Mouse (Mus musculus): ENCODE measurements around the gene 6030408B16Rik.
"Not testable (repeated sequence)": the region's sequence is repeated elsewhere in the genome, so short reads cannot be mapped to it uniquely, and the experiment has no call there.

The 6030408B16Rik gene

DNA sequence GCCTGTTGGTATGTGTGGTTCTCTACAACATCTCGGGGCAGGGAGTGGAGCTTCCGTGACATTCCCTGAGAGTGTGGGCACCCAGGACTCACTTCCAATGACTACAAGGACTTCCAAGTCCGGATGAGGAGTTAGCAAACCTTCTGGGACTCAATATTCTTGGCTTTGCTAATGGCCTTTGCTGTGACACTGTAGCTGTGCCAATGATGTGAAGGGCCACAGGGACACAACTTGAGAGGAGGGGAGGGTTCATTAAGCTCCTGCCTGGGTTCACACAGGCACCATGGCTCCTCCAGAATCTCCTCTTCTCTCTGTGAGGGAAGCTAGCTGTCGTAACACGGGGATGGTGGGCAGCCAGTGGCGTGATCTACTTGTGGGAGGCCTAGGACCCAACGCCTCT lies 29.6 kb downstream of the 6030408B16Rik start:
- DNase-seq: no peak

DNA sequence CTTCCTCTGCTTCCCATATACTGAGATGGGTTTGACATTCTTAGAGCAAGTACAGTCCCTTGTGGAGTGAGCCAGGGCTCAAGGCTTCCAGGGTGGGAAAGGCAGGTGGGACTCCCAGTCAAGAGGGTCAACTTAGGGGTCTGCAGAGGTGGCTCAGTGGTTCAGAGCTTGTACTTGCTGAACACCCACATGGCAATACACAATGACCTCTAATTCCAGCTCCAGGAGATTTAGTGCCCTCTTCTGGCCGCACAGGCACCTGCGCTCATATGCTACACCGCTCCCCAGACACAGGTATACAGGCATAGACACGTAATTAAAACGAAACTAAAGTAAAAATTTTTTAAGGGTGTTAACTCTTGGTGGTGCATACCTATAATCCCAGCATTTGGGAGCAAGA lies 30.5 kb downstream of the 6030408B16Rik start:
- no peak for DNase-seq

DNA sequence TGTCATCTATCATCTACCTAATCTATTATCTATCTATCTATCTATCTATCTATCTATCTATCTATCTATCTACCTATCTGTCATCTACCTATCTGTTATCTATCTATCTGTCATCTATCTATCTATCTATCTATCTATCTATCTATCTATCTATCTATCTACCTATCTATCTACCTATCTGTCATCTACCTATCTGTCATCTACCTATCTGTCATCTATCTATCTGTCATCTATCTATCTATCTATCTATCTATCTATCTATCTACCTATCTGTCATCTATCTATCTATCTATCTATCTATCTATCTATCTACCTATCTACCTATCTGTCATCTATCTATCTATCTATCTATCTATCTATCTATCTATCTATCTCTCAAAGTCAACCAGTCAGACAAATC lies 31.4 kb downstream of the 6030408B16Rik start:
- DNase-seq: not testable (repeated sequence)

DNA sequence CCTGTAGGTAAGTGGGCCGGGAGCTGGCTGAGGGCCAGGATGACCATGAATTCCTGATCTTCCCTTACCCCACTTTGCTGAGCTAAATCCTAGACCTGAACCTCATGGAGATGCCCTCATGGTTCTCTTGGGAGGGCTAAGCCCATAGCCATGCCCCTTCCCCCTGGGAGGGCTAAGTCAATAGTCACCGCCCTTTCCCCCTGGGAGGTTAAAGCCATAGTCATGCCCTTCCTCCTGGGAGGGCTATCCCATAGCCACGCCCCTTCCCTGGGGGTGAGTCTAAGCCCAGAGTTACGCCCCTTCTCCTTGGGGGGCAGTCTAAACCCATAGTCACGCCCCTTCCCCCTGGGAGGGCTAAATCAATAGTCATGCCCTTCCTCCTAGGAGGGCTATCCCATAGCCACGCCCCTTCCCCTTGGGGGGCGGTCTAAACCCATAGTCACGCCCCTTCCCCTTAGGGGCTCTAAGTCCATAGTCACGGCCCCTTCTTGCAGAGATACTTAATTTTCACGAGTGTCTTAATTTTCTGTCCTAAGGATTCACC lies 33.1 kb downstream of the 6030408B16Rik start:
- DNase-seq: no peak

DNA sequence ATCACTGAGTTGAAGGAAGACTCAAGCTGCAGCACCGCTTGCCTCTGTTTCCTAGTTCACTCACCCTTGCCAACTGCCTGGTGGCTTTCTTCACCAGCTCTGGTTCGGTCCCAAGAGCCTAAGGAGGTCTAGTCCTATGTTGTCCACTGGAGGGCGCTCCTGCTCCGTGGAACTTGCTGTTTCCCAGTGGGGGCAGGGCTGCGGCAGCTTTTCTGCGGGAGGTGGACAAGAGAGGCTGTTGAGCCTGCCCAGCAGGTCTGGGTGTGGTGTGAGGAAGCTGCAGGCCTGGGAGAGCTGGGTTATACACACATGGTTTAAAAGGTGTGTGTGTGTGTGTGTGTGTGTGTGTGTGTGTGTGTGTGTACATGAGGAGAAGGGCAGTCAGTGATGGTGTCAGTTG lies 34.3 kb downstream of the 6030408B16Rik start:
- peak; percentile 82 for DNase-seq

DNA sequence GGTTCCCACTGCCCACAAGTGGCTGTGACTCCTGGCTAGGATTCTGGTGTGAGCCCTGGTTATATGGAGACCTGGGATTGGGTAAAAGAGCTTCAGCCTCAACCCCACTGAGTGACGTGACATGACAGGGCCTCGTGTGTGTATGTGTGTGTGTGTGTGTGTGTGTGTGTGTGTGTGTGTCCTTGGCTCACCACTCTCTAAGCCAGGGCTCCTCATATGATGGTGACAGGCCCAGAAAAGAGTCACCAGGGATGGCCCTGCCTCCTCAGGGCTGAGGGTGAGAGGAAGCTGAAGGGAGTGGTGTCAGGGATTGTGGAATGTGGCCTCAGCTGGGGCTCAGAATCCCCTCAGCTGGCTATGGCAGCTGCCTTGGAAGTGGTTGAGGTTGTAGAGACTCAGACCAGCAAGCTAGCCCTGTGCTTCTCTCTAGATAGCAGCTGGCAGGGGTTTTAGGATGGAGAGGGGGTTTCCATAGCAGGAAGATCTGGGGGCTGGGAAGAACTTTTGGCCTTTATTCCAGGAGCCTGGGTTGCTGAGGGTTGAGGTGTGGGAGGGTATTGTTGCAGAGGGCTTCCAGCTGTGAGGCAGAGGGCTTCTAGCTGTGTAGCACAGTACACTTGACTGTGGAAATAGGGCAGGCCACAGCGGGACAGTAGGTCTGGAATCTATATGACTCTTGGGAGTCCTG lies 36.0 kb downstream of the 6030408B16Rik start:
- DNase-seq: no peak

DNA sequence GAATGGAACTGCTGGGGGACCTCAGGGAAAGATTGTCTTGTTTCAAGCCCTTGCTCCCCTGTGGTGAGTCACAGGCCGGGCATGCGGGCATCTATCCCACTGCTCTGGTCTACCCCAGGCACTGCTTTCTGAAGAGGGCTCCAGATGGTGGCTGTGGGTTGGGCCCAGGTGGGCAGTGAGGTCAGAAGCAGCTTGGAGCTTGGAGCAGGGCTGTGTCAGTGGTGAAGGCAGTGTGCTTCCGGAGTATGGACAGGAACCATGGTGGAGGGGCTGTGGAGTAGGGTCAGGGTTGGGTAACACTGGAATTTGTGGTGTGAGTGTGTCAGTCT lies 36.5 kb downstream of the 6030408B16Rik start:
- no peak for DNase-seq

DNA sequence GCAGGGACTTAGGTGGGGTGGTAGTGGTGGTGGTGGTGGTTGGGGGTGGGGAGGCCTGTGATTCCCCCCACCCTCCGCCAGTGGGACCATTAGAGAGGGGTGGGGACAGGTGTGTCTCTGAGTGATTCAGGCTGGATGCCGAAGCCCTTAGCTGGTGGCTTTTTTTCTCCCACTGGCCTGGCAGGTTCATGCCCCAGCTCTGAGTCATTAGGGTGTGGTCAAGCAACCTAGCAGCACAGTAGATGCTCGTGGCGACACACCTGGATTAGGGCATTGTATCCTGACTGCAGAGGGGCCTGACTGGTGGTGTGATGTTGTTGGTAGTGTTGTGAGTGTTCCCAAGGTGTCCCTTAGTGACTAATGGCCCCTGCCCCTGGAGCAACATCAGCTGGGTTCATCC lies 38.1 kb downstream of the 6030408B16Rik start:
- DNase-seq: no peak

DNA sequence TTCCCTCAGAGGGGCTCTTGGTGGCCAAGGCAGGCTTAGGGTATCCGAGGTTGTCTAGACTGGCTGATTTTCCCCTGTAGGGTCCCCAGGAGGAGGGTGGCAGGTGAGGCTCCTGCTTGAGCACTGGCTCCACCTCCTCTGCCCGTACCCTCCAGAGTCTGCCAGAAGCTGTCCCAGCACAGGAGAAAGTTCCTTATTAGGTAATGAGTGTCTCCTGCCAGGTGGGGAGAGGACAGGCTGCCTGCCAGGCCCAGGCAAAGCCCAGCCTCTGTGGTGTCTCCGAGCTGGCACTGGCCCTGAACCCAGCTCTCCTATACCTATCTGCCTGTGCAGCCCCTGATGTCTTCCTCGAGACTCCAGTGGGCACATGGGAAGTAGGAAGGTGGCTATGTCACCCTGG lies 39.4 kb downstream of the 6030408B16Rik start:
- DNase-seq: no peak

DNA sequence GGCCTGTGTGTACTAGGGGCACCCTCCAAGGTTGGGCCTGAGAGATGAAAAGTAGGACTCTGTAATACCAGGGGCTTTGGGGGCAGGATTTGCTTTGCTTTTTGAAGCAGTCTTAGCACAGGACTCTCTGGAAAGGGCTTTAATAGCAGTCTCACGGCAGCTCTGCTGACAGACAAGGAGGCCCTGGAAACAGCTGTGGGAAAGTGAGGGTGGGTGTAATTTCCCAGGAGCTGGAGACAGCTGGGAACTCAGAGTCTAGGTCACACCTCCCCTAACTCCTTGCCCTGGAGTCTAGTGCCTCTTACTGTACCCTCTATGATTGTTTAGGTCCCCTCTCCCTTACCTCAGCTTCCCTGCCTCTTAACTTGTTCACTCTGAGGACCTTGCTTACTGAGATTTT lies 40.2 kb downstream of the 6030408B16Rik start:
- DNase-seq: no peak

DNA sequence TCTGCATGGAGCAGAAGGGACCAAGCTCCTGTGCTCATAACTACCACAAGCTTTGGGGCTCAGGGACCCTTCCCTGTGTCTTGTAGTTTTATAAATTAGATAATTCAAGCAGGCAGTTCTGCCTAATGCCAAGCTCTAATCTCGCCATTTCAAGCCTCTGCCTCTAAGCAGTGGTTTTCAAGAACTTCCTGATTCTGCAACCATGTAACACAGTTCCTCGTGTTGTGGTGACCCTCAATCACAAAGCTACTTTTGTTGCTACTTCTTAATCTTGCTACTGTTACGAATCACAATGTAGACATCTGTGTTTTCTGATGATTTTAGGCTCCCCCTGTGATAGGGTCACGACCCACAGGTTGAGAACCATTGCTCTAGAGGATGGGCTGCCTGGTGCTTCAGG lies 40.6 kb downstream of the 6030408B16Rik start:
- DNase-seq: no peak

DNA sequence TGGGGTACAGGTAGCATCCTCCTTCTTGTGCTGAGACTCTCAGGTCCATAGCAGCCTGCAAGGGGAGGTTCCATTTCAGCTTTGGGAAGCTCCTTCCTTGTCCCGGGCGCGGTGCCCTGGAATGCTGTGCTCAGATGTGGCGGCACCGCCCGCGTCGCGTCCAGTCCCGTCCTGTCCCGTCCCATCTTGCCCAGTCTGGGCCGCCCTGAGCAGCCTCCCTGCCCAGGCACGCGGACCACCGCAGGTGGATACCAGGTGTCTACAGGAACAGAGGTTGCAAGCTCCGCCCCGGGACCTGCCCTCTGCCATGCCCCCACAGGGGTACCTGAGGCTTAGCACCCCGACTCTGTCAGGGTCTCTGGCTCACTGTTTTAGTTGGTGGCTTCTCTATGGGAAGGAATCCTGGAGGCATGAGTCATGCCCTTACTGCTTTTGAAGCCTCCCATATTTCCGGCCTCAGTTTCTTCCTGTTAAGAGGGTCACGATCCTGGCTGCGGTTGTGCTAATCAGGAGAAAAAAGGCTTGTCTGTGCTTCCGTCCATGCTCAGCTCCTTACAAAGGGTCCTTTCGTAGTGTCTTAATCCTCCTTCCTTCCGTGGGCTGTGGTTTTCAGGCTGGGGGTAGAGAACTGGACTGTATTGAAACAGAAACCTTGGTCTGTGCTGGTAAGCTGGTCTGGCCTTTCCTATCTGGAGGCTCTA lies 43.6 kb downstream of the 6030408B16Rik start:
- no peak for DNase-seq

DNA sequence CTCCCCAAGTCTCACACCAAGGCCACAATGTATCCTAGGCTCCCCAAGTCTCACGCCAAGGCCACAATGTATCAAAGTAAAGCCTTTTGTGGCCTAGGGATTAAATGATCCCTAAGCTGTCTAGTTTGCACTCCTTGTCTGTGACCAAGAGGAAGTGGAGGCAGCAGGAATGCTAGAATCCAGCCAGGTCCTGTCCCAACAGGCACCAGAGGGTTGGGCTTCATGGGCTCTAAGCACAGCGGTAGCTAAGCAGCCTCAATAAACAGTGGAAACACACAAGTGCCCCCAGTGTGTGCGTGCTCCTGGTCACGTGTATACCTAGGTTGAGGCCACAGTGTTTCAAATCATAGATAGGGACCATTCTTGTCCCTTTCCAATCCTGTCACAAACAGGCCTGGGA lies 45.3 kb downstream of the 6030408B16Rik start:
- DNase-seq: no peak

DNA sequence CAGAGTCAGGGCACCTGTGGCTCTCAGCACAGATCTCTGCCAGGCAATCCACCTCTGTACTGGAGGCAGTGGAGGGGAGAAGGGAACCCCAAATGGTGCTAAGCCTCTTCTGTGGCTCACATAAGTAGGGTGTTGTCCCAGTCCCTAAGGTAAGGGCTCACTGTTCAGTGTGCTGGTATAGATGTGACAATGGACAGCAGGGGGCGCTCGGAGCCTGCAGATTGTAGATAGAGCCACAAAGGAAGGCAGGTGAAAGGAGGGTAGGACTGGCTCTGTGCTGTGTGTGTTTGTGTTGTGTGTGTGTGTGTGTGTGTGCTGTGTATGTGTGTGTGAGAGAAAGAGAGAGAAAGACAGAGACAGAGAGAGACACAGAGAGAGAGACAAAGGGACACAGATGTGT lies 46.5 kb downstream of the 6030408B16Rik start:
- DNase-seq: peak; percentile 88 to 89

DNA sequence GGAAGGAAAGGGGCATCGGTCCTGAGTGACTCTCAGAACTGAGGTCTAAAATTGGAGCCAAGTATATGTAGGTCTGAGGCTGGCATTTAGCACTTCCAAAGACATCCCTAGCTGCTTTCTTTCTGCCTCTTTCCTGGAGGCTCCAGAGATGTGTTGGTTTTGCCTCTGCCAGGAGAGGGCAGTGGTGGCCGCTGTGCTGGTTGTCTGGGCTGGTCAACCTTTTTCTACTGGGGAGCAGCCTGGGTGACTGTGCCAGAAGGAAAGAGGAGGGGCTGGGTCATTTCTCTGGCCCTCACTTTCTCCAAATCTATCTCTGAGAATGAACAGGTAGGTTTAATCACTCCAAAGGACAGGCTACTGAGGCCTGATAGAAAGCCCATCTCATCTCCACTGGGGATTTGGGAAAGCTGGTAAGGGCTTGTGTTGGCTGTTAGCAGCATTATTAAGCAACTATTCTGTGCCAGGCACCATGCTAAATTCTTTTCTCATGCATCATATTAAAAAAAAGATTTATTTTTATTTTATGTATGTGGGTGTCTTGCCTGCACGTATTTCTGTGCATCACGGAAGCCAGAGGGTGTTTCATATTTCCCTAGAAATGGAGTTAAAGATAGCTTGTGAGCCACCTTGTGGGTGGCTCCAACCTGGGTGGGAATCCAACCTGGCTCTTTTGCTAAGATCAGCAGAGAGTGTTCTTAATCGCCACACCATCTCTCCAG lies 48.9 kb downstream of the 6030408B16Rik start:
- no peak for DNase-seq
